Mouse (Mus musculus) urinary bladder, postnatal 14 days (tissue): ENCODE measurements around the gene Xlr5a.
"Not testable (repeated sequence)": the region's sequence is repeated elsewhere in the genome, so short reads cannot be mapped to it uniquely, and the experiment has no call there.

Source experiments
- DNase-seq: peaks from one replicate; pipeline ENCODE4 v3.0.0; 2021; ENCODE audit warnings: low spot score

The Xlr5a gene

GRCm38 (mm10) chrX:73292876-73293275, at the start of gene Xlr5a, which contains the start of gene Xlr5c:
Gene Xlr5a, minus strand, starts transcription at chrX:73292976.
Gene Xlr5c, minus strand, starts transcription at chrX:73292976.
- DNase-seq = not testable (repeated sequence)

- DNase-seq = peak; percentile 74
Measured at GRCm38 (mm10) chrX:73342483-73342895, 49.7 kb upstream of the Xlr5a start, which contains the start of gene Zfp275. Gene Zfp275, plus strand, starts transcription at chrX:73342621.

DNA sequence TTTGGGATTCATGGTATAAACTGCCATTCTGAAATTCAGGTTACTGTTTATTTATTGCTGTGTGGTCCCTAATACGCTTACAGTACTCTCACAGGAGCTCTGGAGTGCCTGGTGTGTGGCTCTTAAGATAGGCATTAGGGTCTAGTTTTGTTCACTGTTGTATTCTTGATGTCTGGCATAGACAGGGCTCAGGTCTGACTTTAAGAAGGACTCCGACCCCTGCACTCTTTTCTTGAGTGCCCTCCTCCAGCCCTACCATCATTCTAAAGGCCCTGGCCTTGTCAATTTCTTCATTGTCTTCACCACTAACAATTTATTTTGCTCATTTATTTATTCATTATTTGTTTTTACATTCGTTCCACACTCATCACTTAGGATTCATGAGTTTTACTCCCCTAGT, 49.3 kb upstream of the Xlr5a start:
- DNase-seq = no peak

DNA sequence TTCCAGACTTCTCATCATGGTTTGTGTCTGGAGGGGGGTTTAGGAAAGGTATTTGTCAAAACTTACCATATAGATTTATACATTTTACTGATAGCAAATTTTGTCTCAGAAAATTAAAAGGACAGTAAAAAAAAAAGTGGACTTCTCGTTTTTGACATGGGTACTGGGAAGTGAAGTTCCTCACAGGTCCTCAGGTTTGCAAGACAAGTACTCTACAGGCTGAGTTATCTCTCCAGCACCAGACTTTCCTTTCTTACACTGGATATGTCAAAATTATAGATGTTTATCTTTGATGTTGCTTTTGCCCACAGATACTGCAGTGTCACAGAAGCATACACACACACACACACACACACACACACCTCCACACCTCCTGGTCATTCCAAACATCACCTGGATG, 48.7 kb upstream of the Xlr5a start:
- no peak for DNase-seq

DNA sequence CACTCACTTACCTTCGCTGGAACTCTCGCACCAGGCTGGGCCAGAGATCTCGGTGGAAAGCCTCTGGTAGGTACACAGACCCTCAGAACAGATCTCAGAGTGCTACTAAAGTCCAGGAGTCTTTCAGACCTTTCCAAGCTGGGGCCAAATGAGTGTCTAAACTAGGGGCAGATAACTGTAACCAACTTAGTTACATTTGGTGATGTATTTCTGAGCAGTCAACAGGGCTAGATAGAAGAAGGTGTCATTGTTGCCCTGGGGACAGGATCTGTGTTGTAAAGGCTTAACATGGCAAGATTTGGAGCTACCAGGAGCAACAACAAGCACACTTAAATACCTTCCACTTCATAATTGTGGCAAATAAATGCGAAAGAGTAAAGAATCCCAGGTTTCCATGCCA, 44.0 kb upstream of the Xlr5a start, which contains the start of gene Gm45015:
TSS of gene Gm45015 (minus strand) at position 101 of the 400 bp plus-strand sequence.
- DNase-seq = no peak

DNA sequence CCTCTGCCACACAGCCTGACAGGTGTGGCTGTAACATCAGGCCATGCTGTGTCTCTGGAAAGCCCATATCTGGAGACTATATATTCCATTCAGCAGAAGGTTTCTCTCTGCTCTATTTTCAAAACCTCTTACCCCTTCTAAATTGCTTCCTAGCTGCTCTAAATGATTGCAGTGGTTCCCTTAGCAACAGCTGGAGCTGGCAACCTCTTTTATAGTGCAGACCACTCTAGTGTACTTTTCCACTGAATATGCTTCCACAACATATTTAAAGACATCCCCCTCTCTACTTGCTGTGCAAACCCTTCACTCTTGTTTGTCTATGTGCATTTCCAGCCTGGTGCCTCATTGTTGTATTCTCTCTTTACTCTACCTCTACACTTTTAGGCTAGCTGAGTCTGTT, 40.8 kb upstream of the Xlr5a start:
- DNase-seq = no peak

- DNase-seq = no peak
Measured at GRCm38 (mm10) chrX:73327215-73327614, 34.4 kb upstream of the Xlr5a start.

DNA sequence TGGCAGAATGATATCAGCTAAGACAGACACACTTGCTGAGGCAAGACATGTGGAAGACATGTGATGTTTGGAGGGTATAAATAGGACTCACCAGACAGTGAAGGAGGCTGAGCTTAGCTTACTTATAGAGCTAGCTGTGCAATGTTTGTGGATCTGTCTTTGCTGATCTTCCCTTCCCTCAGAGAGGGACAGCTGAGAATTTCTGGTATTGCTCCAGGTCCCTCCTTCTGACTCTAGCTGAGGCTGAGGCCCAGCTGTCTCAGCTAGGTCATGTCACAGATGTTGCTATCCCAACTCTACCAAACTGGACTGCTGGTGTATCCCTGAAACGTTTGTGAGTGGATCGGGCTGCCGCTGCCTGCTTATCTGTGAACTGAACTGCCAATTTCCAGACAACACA, 28.3 kb upstream of the Xlr5a start:
- DNase-seq = no peak

- peak; percentile 13 for DNase-seq
Measured at GRCm38 (mm10) chrX:73312522-73312921, 19.7 kb upstream of the Xlr5a start.

GRCm38 (mm10) chrX:73295745-73296144, 3.0 kb upstream of the Xlr5a start:
- not testable (repeated sequence) for DNase-seq

DNA sequence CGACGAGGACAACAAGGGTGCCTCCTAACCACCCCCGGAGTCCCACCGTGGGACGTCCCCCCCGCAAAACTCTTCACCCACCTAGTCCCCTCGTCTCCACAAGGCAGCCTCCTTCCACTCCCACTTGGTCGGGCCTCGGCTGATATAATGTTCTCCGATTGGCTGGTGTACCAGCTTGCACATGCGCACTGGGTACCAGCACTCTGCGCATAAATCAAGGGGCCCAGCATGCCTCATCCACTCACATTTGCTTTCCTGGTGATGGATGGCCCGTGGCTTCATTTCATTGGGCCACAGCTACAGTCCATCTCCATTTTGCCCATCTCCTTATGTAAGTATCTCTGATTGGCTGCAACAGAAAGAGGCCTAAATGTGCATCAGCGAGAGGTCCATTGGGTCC, 27.5 kb downstream of the Xlr5a start, which contains the start of gene Xlr3c:
TSS of gene Xlr3c (minus strand) at position 121 of the 400 bp plus-strand sequence.
- DNase-seq = not testable (repeated sequence)

GRCm38 (mm10) chrX:73262428-73262827, 30.3 kb downstream of the Xlr5a start:
- DNase-seq = not testable (repeated sequence)

DNA sequence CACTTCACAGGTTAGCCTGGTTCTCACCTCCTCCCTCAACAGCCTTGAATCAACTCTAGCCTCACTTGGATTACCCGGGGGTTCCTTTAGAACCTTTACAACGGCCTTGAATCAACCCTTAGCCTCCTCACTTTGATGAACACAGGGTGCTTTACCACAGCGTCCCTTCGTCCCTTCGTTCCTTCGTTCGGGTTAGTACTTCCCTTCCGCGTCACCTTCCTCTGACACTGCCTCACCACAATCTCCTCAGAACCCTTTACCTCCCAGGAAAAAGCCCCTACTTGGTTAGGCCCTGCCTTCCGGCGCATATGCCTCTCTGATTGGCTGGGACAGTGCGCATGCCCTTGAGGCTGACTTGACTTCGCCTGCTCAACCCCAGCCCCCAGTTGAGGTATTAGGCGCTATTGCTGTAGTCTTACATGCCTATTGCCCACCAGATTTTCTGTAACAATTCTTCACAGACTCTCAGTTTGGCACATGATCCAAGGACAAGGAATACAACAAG, 49.9 kb downstream of the Xlr5a start, which contains the start of gene Xlr4c:
TSS of gene Xlr4c (minus strand) at position 310 of the 505 bp plus-strand sequence.
- DNase-seq = not testable (repeated sequence)

DNA sequence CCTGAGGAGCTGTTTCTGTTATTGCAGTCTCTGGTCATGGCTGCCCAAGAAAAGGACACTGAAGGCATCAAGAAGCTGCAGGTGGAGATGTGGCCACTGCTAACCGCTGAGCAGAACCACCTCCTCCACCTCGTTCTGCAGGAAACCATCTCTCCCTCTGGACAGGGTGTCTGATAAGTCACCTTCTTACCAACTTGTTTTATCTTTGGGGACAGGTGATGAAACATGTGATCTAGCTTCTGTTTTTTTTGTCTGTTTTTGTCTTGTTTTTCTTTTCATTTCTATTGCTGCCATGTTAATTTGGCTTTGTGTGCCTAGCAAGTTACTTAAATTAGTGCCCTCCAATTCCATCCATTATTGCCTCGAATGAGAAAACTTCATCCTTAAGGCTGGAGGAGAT, 63.5 kb downstream of the Xlr5a start:
- no peak for DNase-seq

DNA sequence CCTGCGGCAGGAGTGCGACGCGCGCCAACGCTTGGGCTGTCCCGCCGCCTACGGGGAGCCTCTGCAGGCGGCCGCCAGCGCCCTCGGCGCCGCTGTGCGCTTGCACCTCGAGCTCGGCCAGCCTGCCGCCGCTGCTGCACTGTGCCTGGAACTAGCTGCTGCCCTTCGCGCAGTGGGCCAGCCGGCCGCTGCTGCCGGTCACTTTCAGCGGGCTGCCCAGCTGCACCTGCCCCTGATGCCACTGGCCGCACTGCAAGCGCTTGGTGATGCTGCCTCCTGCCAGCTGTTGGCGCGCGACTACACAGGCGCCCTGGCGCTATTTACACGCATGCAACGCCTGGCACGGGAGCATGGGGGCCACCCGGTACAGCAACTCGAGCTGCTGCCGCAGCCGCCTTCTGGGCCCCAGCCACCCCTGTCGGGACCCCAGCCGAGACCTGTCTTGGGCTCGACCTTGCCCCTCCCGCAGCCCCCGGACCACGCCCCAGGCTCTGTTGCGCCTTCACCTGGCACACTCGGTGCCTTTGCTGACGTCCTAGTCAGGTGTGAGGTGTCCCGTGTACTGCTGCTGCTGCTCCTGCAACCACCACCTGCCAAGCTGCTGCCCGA, 64.1 kb downstream of the Xlr5a start:
- peak; percentile 38 for DNase-seq

DNA sequence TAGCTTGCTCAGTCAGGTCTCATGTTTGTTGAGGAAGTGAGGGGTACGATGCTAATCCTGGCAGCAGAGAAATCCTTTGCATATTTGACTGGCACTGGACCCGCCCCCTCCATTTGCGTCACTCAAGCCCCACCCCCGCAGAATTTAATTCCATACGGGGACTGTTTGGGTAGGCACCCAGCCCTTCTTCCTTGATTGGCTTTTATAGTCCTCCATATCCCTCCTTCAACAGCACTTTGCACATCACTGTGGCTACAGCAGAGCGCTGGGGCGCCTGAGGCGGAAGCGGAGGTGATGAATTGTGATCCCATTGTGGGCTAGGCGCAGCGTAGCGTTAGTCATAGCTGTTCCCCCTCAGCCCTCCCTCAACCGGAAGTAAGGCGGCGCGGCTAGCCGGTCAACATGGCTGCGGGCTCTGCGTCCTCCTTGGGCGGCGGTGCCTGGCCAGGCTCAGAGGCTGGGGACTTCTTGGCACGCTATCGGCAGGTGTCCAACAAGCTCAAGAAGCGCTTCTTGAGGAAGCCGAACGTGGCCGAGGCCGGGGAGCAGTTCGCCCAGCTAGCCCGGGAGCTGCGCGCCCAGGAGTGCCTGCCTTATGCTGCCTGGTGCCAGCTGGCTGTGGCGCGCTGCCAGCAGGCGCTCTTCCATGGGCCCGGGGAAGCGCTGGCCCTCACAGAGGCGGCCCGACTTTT, 64.7 kb downstream of the Xlr5a start, which contains the start of gene F8a:
TSS of gene F8a (plus strand) at position 378 of the 692 bp plus-strand sequence.
- DNase-seq = peak; percentile 79

- DNase-seq = no peak
Measured at GRCm38 (mm10) chrX:73225365-73225764, 67.4 kb downstream of the Xlr5a start.

DNA sequence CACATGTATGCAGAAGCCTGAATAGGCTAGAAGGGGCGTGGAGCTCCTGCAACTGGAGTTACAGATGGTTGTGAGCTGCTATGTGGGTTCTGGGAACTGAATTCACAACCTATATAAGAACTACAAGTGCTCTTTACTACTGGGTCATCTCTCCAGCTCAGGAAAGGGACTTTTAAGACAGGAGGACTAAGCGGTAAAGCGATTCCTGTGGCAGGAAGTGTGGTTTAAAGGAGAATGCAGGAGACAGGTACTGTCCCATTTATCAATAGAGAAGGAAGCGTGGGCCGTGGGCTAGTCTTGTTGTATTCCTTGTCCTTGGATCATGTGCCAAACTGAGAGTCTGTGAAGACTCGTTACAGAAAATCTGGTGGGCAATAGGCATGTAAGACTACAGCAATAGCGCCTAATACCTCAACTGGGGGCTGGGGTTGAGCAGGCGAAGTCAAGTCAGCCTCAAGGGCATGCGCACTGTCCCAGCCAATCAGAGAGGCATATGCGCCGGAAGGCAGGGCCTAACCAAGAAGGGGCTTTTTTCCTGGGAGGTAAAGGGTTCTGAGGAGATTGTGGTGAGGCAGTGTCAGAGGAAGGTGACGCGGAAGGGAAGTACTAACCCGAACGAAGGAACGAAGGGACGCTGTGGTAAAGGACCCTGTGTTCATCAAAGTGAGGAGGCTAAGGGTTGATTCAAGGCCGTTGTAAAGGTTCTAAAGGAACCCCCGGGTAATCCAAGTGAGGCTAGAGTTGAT, 78.8 kb downstream of the Xlr5a start, which contains the start of gene Xlr4b:
TSS of gene Xlr4b (plus strand) at position 515 of the 746 bp plus-strand sequence.
- DNase-seq = not testable (repeated sequence)

DNA sequence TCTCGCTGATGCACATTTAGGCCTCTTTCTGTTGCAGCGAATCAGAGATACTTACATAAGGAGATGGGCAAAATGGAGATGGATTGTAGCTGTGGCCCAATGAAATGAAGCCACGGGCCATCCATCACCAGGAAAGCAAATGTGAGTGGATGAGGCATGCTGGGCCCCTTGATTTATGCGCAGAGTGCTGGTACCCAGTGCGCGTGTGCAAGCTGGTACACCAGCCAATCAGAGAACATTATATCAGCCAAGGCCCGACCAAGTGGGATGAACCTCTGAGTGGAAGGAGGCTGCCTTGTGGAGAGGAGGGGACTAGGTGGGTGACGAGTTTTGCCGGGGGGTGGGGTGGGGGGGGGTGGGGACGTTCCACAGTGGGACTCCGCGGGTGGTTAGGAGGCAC, 100.8 kb downstream of the Xlr5a start, which contains the start of gene Xlr3b:
TSS of gene Xlr3b (plus strand) at position 274 of the 400 bp plus-strand sequence.
- DNase-seq = peak; percentile 5

DNA sequence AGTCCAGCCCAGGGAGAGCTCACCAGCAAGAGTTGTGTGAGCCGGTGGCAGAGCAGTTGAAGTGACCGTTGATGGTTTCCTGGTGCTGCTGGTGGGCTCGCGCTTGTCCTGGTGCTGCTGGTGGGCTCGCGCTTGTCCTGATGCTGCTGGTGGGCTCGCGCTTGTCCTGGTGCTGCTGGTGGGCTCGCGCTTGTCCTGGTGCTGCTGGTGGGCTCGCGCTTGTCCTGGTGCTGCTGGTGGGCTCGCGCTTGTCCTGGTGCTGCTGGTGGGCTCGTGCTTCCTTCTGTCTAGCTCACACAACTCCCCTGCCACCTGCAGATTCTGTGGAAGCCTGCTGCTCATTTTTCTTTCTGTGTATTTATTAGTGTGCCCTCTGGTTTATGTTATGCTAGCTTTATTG, 115.9 kb downstream of the Xlr5a start, which contains the start of gene Spin2d:
TSS of gene Spin2d (minus strand) at position 101 of the 400 bp plus-strand sequence.
- not testable (repeated sequence) for DNase-seq

DNA sequence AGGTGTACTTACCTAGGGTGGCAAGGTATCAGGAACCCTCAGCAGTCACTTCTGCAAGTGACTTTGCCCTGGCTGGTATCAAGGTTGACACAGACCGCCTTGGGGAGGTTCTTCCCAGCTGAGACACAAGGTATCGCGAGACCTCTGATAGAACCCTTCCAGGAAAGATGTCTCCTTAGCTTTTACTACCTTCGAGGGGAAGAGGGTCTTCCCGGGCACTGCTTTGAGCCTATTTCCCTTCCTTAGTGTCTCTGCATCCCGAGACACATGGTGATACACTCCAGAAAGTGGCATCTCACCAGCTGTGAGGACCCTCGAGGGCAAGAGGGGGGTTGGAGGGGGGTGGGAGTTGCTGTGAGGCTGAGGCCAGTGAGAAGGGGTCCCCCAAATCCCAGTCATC, 143.4 kb downstream of the Xlr5a start, which contains the start of gene DXBay18:
TSS of gene DXBay18 (minus strand) at position 101 of the 400 bp plus-strand sequence.
- DNase-seq = not testable (repeated sequence)

- DNase-seq = not testable (repeated sequence)
Measured at GRCm38 (mm10) chrX:73148496-73148895, 144.3 kb downstream of the Xlr5a start, which contains the start of gene Xlr5b. Gene Xlr5b, plus strand, starts transcription at chrX:73148796.
